15 mouse cellular contexts compared by ENCODE assay signal in genomic region chr6:94241251-94241650, GRCm38 (mm10). TPM values are rescaled to one million over a fixed set of nuclear protein-coding genes. Genes with fewer than 3 reads are reported as not detected.
DNase-seq lines count a peak whose midpoint lies in the region; ATAC-seq and TF ChIP-seq lines count a peak whose summit lies in the region.
"Had no signal": no experiment of that assay in that cellular context is flagged by ENCODE, and none has a peak within 500 bp of the region (broad histone marks: within the 10 kb centered on the region; RNA-seq: fewer than 3 reads in every experiment).

No protein-coding gene starts in this region.

- no peak overlapping the region for H3K4me3 ChIP-seq in C2C12 (ENCODE audit: insufficient read depth, poor library complexity, severe bottlenecking)
- no peak overlapping the region for H3K4me3 ChIP-seq in intestine, embryonic 16.5 days (ENCODE audit: low read length)
- H3K4me3 ChIP-seq in midbrain, embryonic 11.5 days (ENCODE audit: low read depth, low read length), result no peak overlapping the region
- H3K4me3 ChIP-seq: limb, embryonic 10.5 days; neural tube, embryonic 15.5 days had no signal

- peaks cover 78% of the 10 kb centered on the region for H3K79me2 ChIP-seq in C2C12 (ENCODE audit: control insufficient read depth, insufficient read depth)

- H3K4me2 ChIP-seq in intestine, embryonic 16.5 days (ENCODE audit: low read depth, low read length), result no peak overlapping the region
- no peak overlapping the region for H3K4me2 ChIP-seq in midbrain, embryonic 11.5 days
- H3K4me2 ChIP-seq: neural tube, embryonic 15.5 days had no signal

- H3K9me3 ChIP-seq in intestine, embryonic 16.5 days (ENCODE audit: control insufficient read depth, low read length), result no peaks in the 10 kb centered on the region
- no peaks in the 10 kb centered on the region for H3K9me3 ChIP-seq in midbrain, embryonic 11.5 days (ENCODE audit: control insufficient read depth, low read length)
- H3K9me3 ChIP-seq: limb, embryonic 10.5 days; neural tube, embryonic 15.5 days had no signal

- peak; percentile 81 for ATAC-seq in intestine, embryonic 16.5 days
- no peak for ATAC-seq in midbrain, embryonic 11.5 days (ENCODE audit: low FRiP score)
- ATAC-seq in megakaryocyte-erythroid progenitor cell, adult 5-6 weeks (replicated peaks; ENCODE audit: low FRiP score, low TSS enrichment, poor library complexity, severe bottlenecking), result no peak

- peak; percentile 46 to 52 for DNase-seq in frontal cortex, postnatal 36 days (ENCODE audit: low spot score in 2 of 2)
- no peak for DNase-seq in frontal cortex, postnatal 10 days (ENCODE audit: low spot score in 2 of 2)
- peak; percentile 50 to 67 for DNase-seq in heart, adult 9 months (ENCODE audit: low spot score in 2 of 2)
- no peak for DNase-seq in thymus, postnatal 25 days
- DNase-seq in midbrain, embryonic 11.5 days (ENCODE audit: low spot score, missing footprints), result no peak
- DNase-seq: cerebellum, adult 9-11 months; gastrocnemius, postnatal 36 days; kidney, adult 8-10 months had no signal

- H3K79me3 ChIP-seq in C2C12 (ENCODE audit: low read depth), result peaks cover 21% of the 10 kb centered on the region

- no peak overlapping the region for H3ac ChIP-seq in C2C12 (ENCODE audit: control insufficient read depth, insufficient read length, low read depth)

- H3K9ac ChIP-seq in intestine, embryonic 16.5 days (ENCODE audit: low read depth, low read length), result no peak overlapping the region
- H3K9ac ChIP-seq in midbrain, embryonic 11.5 days (ENCODE audit: low read length), result no peak overlapping the region
- H3K9ac ChIP-seq: neural tube, embryonic 15.5 days had no signal

- no peak overlapping the region for H3K27ac ChIP-seq in intestine, embryonic 16.5 days (ENCODE audit: low read length)
- H3K27ac ChIP-seq in midbrain, embryonic 11.5 days (ENCODE audit: low read depth, low read length), result no peak overlapping the region
- H3K27ac ChIP-seq: limb, embryonic 10.5 days; macrophage; neural tube, embryonic 15.5 days had no signal

- TF ChIP-seq CTCF in C2C12 (IDR thresholded peaks at IDR 0.05; ENCODE audit: control insufficient read depth, insufficient read depth, insufficient read length), result no peak

- H3K4me1 ChIP-seq in intestine, embryonic 16.5 days (ENCODE audit: control insufficient read depth, insufficient read depth, low read length), result peaks cover 24% of the 10 kb centered on the region
- H3K4me1 ChIP-seq in midbrain, embryonic 11.5 days (ENCODE audit: control insufficient read depth, insufficient read depth, low read length), result no peaks in the 10 kb centered on the region

- H3K27me3 ChIP-seq in C2C12 (ENCODE audit: control insufficient read depth, insufficient read depth, insufficient read length), result no peaks in the 10 kb centered on the region
- H3K27me3 ChIP-seq in intestine, embryonic 16.5 days (replicated peaks; ENCODE audit: control insufficient read depth, insufficient read depth, low read length), result no peaks in the 10 kb centered on the region
- no peaks in the 10 kb centered on the region for H3K27me3 ChIP-seq in midbrain, embryonic 11.5 days (ENCODE audit: control insufficient read depth, insufficient read depth, low read length)
- H3K27me3 ChIP-seq: CH12.LX; neural tube, embryonic 15.5 days had no signal

- H3K36me3 ChIP-seq in C2C12 (ENCODE audit: control insufficient read depth, insufficient read depth), result no peaks in the 10 kb centered on the region
- H3K36me3 ChIP-seq in intestine, embryonic 16.5 days (ENCODE audit: control insufficient read depth, insufficient read depth, low read length), result no peaks in the 10 kb centered on the region
- no peaks in the 10 kb centered on the region for H3K36me3 ChIP-seq in midbrain, embryonic 11.5 days (ENCODE audit: control insufficient read depth, insufficient read depth, low read length)
- H3K36me3 ChIP-seq: limb, embryonic 10.5 days; neural tube, embryonic 15.5 days had no signal

- WGBS in intestine, embryonic 16.5 days, result 66% methylated on average over 6 of the region's 6 CpGs
- WGBS in midbrain, embryonic 11.5 days, result 90% methylated on average over 6 of the region's 6 CpGs

TF ChIP-seq in C2C12, 6 proteins besides CTCF, POLR2A, EP300 and RAD21:
- TF ChIP-seq MYOD1 (IDR thresholded peaks at IDR 0.05; ENCODE audit: control insufficient read depth, insufficient read length, low read depth) (peak; percentile 55), FOSL1 (IDR thresholded peaks at IDR 0.05; ENCODE audit: insufficient read depth, low read length, poor library complexity, severe bottlenecking) (peak; percentile 82), MYOG (IDR thresholded peaks at IDR 0.05; ENCODE audit: control insufficient read depth, extremely low read depth, insufficient read length) (no peak), MAX (IDR thresholded peaks at IDR 0.05) (peak; percentile 62)

RNA-seq across cellular contexts. Expression of gene Magi1, which starts 42.5 kb away (rescaled TPM):
- 3.8 TPM for polyA plus RNA-seq in C2C12 (2012; fragmentation: generic; extraction: Trizol)
- 6.7 and 6.8 TPM in 2 replicates for polyA plus RNA-seq in intestine, embryonic 16.5 days (2015; fragmentation: Nextera tagmentation; extraction: Ambion mirVana)
- 28.5 and 29.6 TPM in 2 replicates for polyA plus RNA-seq in midbrain, embryonic 11.5 days (2014; fragmentation: Nextera tagmentation; extraction: Ambion mirVana)
- total RNA-seq in megakaryocyte-erythroid progenitor cell, adult 5-6 weeks (2014; fragmentation: Nextera tagmentation), result 0.54 and 0.57 TPM in 2 replicates
- 0.15 and 0.28 TPM in 2 replicates for total RNA-seq in megakaryocyte-erythroid progenitor cell, adult 5-6 weeks (2017)
- total RNA-seq: CH12.LX had no signal

Comparison
In these comparisons a context has a peak if more than half of its experiments do, and no peak if none do; other contexts are left out.
1. DNase-seq: peak in frontal cortex, postnatal 36 days (2 of 2) and heart, adult 9 months (2 of 2); none in frontal cortex, postnatal 10 days (0 of 2), thymus, postnatal 25 days (single experiment) and midbrain, embryonic 11.5 days (single experiment).